Mouse (Mus musculus): ENCODE measurements around the gene Gli2.

- no peak for TF ChIP-seq POLR2A (IDR thresholded peaks at IDR 0.05; ENCODE audit: borderline replicate concordance, extremely low read depth, low read depth, low read length)
- TF ChIP-seq CTCF (IDR thresholded peaks at IDR 0.05; ENCODE audit: insufficient read depth, low read length) = no peak
Observed at GRCm38 (mm10) chr1:118912929-118913328, 140.5 kb downstream of the Gli2 start.
